Mouse (Mus musculus): ENCODE data around the gene Sh2b2. TPM values are rescaled to one million over a fixed set of nuclear protein-coding genes. Genes with fewer than 3 reads are reported as not detected.

The Sh2b2 gene
- polyA plus RNA-seq, 1 experiment from 2014 or later = 5.0 TPM

- H3K4me1 ChIP-seq = no peaks in the 10 kb centered on the region
- no peak overlapping the region for H3K4me2 ChIP-seq
- H3K27ac ChIP-seq = no peak overlapping the region
- no peak overlapping the region for H3K9ac ChIP-seq
- H3K4me3 ChIP-seq (replicated peaks) = no peak overlapping the region
- no peaks in the 10 kb centered on the region for H3K36me3 ChIP-seq
- H3K27me3 ChIP-seq = no peaks in the 10 kb centered on the region
- ATAC-seq (replicated peaks; ENCODE audit: low FRiP score) = no peak
- H3K9me3 ChIP-seq (replicated peaks) = no peaks in the 10 kb centered on the region
- WGBS = 71% methylated on average over 5 of the region's 5 CpGs
Measured at GRCm38 (mm10) chr5:136210549-136210948, 35.8 kb downstream of the Sh2b2 start.

- peaks cover 15% of the 10 kb centered on the region for H3K4me1 ChIP-seq
- H3K27ac ChIP-seq = no peak overlapping the region
- 0 out of 2 replicates have a peak, but pooled peaks have one; percentile 37 for ATAC-seq (replicated peaks; ENCODE audit: low FRiP score)
- H3K36me3 ChIP-seq = peaks cover 4% of the 10 kb centered on the region
- H3K4me2 ChIP-seq = no peak overlapping the region
- 33% methylated on average over 7 of the region's 7 CpGs for WGBS
- no peak overlapping the region for H3K4me3 ChIP-seq (replicated peaks)
- no peaks in the 10 kb centered on the region for H3K27me3 ChIP-seq
- no peaks in the 10 kb centered on the region; the same call in 1 of the 2 replicates for H3K9me3 ChIP-seq (replicated peaks)
- no peak overlapping the region for H3K9ac ChIP-seq
Measured at GRCm38 (mm10) chr5:136201832-136202231, 44.5 kb downstream of the Sh2b2 start.

GRCm38 (mm10) chr5:136199526-136199925, 46.8 kb downstream of the Sh2b2 start:
- peak overlapping the region; percentile 93 for H3K4me3 ChIP-seq (replicated peaks)
- ATAC-seq (replicated peaks; ENCODE audit: low FRiP score) = no peak
- H3K4me2 ChIP-seq = peak overlapping the region; percentile 82
- no peaks in the 10 kb centered on the region for H3K27me3 ChIP-seq
- peaks cover 15% of the 10 kb centered on the region for H3K4me1 ChIP-seq
- no peaks in the 10 kb centered on the region; the same call in 1 of the 2 replicates for H3K9me3 ChIP-seq (replicated peaks)
- WGBS = 26% methylated on average over 11 of the region's 11 CpGs
- H3K9ac ChIP-seq = peak overlapping the region; percentile 21; the same call in 1 of the 2 replicates
- peak overlapping the region; percentile 88 for H3K27ac ChIP-seq
- peaks cover 27% of the 10 kb centered on the region for H3K36me3 ChIP-seq

- peak within 1 kb of the TSS; percentile 93 for H3K4me3 ChIP-seq (replicated peaks)
- peak within 1 kb of the TSS; percentile 88 for H3K27ac ChIP-seq
- peak within 1 kb of the TSS; percentile 91 for H3K9ac ChIP-seq
Measured at GRCm38 (mm10) chr5:136198474-136199391, 47.6 kb downstream of the Sh2b2 start, which contains the start of gene Prkrip1. Gene Prkrip1, minus strand, starts transcription at chr5:136198963.

GRCm38 (mm10) chr5:136191870-136192269, 54.5 kb downstream of the Sh2b2 start:
- 88% methylated on average over 7 of the region's 7 CpGs for WGBS
- H3K36me3 ChIP-seq = peaks cover 96% of the 10 kb centered on the region

More at GRCm38 (mm10) chr5:136198474-136199391, 47.6 kb downstream of the Sh2b2 start, which contains the start of gene Prkrip1:
- peaks cover 35% of the 10 kb centered on the region for H3K36me3 ChIP-seq
- peak; percentile 89 for ATAC-seq (replicated peaks; ENCODE audit: low FRiP score)
- peak within 1 kb of the TSS; percentile 82 for H3K4me2 ChIP-seq
- no peaks in the 10 kb centered on the region; the same call in 1 of the 2 replicates for H3K9me3 ChIP-seq (replicated peaks)
- no peaks in the 10 kb centered on the region for H3K27me3 ChIP-seq
- H3K4me1 ChIP-seq = peaks cover 15% of the 10 kb centered on the region
- under 1% methylated on average over 62 of the region's 62 CpGs for WGBS

GRCm38 (mm10) chr5:136186723-136187122, 59.6 kb downstream of the Sh2b2 start:
- H3K27me3 ChIP-seq = no peaks in the 10 kb centered on the region
- peaks cover 92% of the 10 kb centered on the region for H3K36me3 ChIP-seq
- no peak overlapping the region for H3K4me3 ChIP-seq (replicated peaks)
- no peak overlapping the region for H3K27ac ChIP-seq
- WGBS = 39% methylated on average over 4 of the region's 4 CpGs
- H3K9me3 ChIP-seq (replicated peaks) = no peaks in the 10 kb centered on the region
- no peak overlapping the region for H3K9ac ChIP-seq
- ATAC-seq (replicated peaks; ENCODE audit: low FRiP score) = no peak
- H3K4me1 ChIP-seq = no peaks in the 10 kb centered on the region
- no peak overlapping the region for H3K4me2 ChIP-seq

More at GRCm38 (mm10) chr5:136191870-136192269, 54.5 kb downstream of the Sh2b2 start:
- ATAC-seq (replicated peaks; ENCODE audit: low FRiP score) = no peak
- Histone ChIP-seq H3K27me3 (no peaks in the 10 kb centered on the region), H3K4me1 (no peaks in the 10 kb centered on the region), H3K4me2 (no peak overlapping the region), H3K9me3 (replicated peaks) (no peaks in the 10 kb centered on the region), H3K27ac (no peak overlapping the region), H3K9ac (no peak overlapping the region), H3K4me3 (replicated peaks) (no peak overlapping the region)

- H3K4me2 ChIP-seq = no peak overlapping the region
- H3K9me3 ChIP-seq (replicated peaks) = no peaks in the 10 kb centered on the region
- ATAC-seq (replicated peaks; ENCODE audit: low FRiP score) = no peak
- 90% methylated on average over 7 of the region's 7 CpGs for whole genome bisulfite sequencing
- H3K36me3 ChIP-seq = peaks cover 93% of the 10 kb centered on the region
- 0 out of 2 replicates have a peak, but pooled peaks cover 3% of the 10 kb centered on the region for H3K4me1 ChIP-seq
- H3K27ac ChIP-seq = no peak overlapping the region
- H3K4me3 ChIP-seq (replicated peaks) = no peak overlapping the region
- no peaks in the 10 kb centered on the region for H3K27me3 ChIP-seq
- H3K9ac ChIP-seq = no peak overlapping the region
Measured at GRCm38 (mm10) chr5:136183766-136184165, 62.6 kb downstream of the Sh2b2 start.

- ATAC-seq (replicated peaks; ENCODE audit: low FRiP score) = no peak
- 0 out of 2 replicates have a peak, but pooled peaks cover 3% of the 10 kb centered on the region for H3K4me1 ChIP-seq
- H3K36me3 ChIP-seq = peaks cover 93% of the 10 kb centered on the region
- WGBS = 90% methylated on average over 4 of the region's 4 CpGs
- no peak overlapping the region for H3K27ac ChIP-seq
- H3K4me2 ChIP-seq = no peak overlapping the region
- no peak overlapping the region for H3K4me3 ChIP-seq (replicated peaks)
- no peak overlapping the region for H3K9ac ChIP-seq
- H3K9me3 ChIP-seq (replicated peaks) = no peaks in the 10 kb centered on the region
- H3K27me3 ChIP-seq = no peaks in the 10 kb centered on the region
Measured at GRCm38 (mm10) chr5:136182830-136183229, 63.5 kb downstream of the Sh2b2 start.

GRCm38 (mm10) chr5:136182049-136182448, 64.3 kb downstream of the Sh2b2 start:
- no peak for ATAC-seq (replicated peaks; ENCODE audit: low FRiP score)
- Histone ChIP-seq H3K4me1 (0 out of 2 replicates have a peak, but pooled peaks cover 3% of the 10 kb centered on the region), H3K9me3 (replicated peaks) (no peaks in the 10 kb centered on the region), H3K27ac (no peak overlapping the region), H3K4me3 (replicated peaks) (no peak overlapping the region), H3K9ac (no peak overlapping the region), H3K36me3 (peaks cover 90% of the 10 kb centered on the region), H3K27me3 (no peaks in the 10 kb centered on the region), H3K4me2 (no peak overlapping the region)
- WGBS = 90% methylated on average over 6 of the region's 6 CpGs

- no peak for ATAC-seq (replicated peaks; ENCODE audit: low FRiP score)
- no peak overlapping the region for H3K4me2 ChIP-seq
- H3K9ac ChIP-seq = no peak overlapping the region
- H3K36me3 ChIP-seq = peaks cover 85% of the 10 kb centered on the region
- H3K4me1 ChIP-seq = 0 out of 2 replicates have a peak, but pooled peaks cover 3% of the 10 kb centered on the region
- H3K4me3 ChIP-seq (replicated peaks) = no peak overlapping the region
- H3K27ac ChIP-seq = no peak overlapping the region
- WGBS = 91% methylated on average over 6 of the region's 6 CpGs
- no peaks in the 10 kb centered on the region for H3K9me3 ChIP-seq (replicated peaks)
- no peaks in the 10 kb centered on the region for H3K27me3 ChIP-seq
Measured at GRCm38 (mm10) chr5:136181197-136181596, 65.2 kb downstream of the Sh2b2 start.

GRCm38 (mm10) chr5:136179594-136179993, 66.8 kb downstream of the Sh2b2 start:
- Histone ChIP-seq H3K4me3 (replicated peaks) (no peak overlapping the region), H3K4me1 (0 out of 2 replicates have a peak, but pooled peaks cover 3% of the 10 kb centered on the region), H3K27ac (0 out of 2 replicates have a peak overlapping the region, but pooled peaks have one; percentile 6), H3K9me3 (replicated peaks) (no peaks in the 10 kb centered on the region), H3K9ac (no peak overlapping the region), H3K36me3 (peaks cover 69% of the 10 kb centered on the region), H3K27me3 (no peaks in the 10 kb centered on the region), H3K4me2 (no peak overlapping the region)
- 46% methylated on average over 5 of the region's 5 CpGs for WGBS
- no peak for ATAC-seq (replicated peaks; ENCODE audit: low FRiP score)
